In the genomic region with DNA sequence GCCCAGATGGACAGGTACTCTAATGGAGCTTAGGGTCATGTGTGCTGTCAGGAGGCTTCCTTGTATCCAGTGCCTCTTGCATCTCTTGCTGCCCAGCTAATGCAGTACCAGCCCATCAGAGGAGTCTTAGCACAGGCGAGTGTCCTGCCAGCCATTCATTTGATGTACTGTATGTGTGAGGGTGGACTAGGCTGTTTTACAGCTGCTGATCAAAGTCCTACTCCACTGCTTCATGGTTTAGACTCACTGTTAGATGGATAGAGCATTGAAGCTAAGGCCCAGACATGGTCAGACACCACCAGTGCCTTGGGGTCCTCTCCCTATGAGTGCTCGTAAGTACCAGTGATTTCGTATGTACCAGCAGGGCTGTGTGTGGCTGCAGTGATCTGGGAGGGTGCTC, we compare ENCODE assay signal across 19 mouse cellular contexts. TPM values are rescaled to one million over a fixed set of nuclear protein-coding genes. Genes with fewer than 3 reads are reported as not detected.
A peak's percentile ranks its signal among the peaks of the same experiment; 100 is the strongest.
DNase-seq lines count a peak whose midpoint lies in the region; ATAC-seq lines count a peak whose summit lies in the region.
"Had no signal": no experiment of that assay in that cellular context is flagged by ENCODE, and none has a peak within 500 bp of the region (broad histone marks: within the 10 kb centered on the region; RNA-seq: fewer than 3 reads in every experiment).

No protein-coding gene starts in this region.

- no peaks in the 10 kb centered on the region for H3K27me3 ChIP-seq in lung, embryonic 15.5 days
- H3K27me3 ChIP-seq in intestine, embryonic 15.5 days (replicated peaks) = no peaks in the 10 kb centered on the region
- no peaks in the 10 kb centered on the region for H3K27me3 ChIP-seq in intestine, embryonic 16.5 days (replicated peaks; ENCODE audit: control insufficient read depth, insufficient read depth, low read length)
- H3K27me3 ChIP-seq: embryonic facial prominence, embryonic 12.5 days; forebrain, embryonic 12.5 days; heart, embryonic 13.5 days; hindbrain, embryonic 12.5 days had no signal

- H3K4me2 ChIP-seq in lung, embryonic 15.5 days = no peak overlapping the region
- H3K4me2 ChIP-seq in intestine, embryonic 15.5 days (replicated peaks) = no peak overlapping the region
- H3K4me2 ChIP-seq in intestine, embryonic 16.5 days (ENCODE audit: low read depth, low read length) = no peak overlapping the region
- H3K4me2 ChIP-seq: embryonic facial prominence, embryonic 12.5 days; forebrain, embryonic 12.5 days; heart, embryonic 13.5 days; hindbrain, embryonic 12.5 days had no signal

- 89% methylated on average over 3 of the region's 3 CpGs for WGBS in lung, embryonic 15.5 days
- 78% methylated on average over 3 of the region's 3 CpGs for WGBS in intestine, embryonic 15.5 days
- WGBS in intestine, embryonic 16.5 days = 82% methylated on average over 3 of the region's 3 CpGs

- H3K4me3 ChIP-seq in lung, embryonic 15.5 days = no peak overlapping the region
- no peak overlapping the region for H3K4me3 ChIP-seq in intestine, embryonic 15.5 days (replicated peaks)
- H3K4me3 ChIP-seq in intestine, embryonic 16.5 days (ENCODE audit: low read length) = no peak overlapping the region
- H3K4me3 ChIP-seq: embryonic facial prominence, embryonic 12.5 days; forebrain, embryonic 12.5 days; heart, embryonic 13.5 days; hindbrain, embryonic 12.5 days had no signal

- peaks cover 9% of the 10 kb centered on the region for H3K36me3 ChIP-seq in lung, embryonic 15.5 days
- H3K36me3 ChIP-seq in intestine, embryonic 15.5 days = 0 out of 2 replicates have a peak, but pooled peaks cover 3% of the 10 kb centered on the region
- peaks cover 8% of the 10 kb centered on the region; the same call in 1 of the 2 replicates for H3K36me3 ChIP-seq in intestine, embryonic 16.5 days (ENCODE audit: control insufficient read depth, insufficient read depth, low read length)

- 0 out of 2 replicates have a peak overlapping the region, but pooled peaks have one; percentile 9 for H3K27ac ChIP-seq in lung, embryonic 15.5 days
- no peak overlapping the region for H3K27ac ChIP-seq in intestine, embryonic 15.5 days
- no peak overlapping the region; the same call in 1 of the 2 replicates for H3K27ac ChIP-seq in intestine, embryonic 16.5 days (ENCODE audit: low read length)
- H3K27ac ChIP-seq: forebrain, embryonic 12.5 days; heart, embryonic 13.5 days; hindbrain, embryonic 12.5 days had no signal

- no peaks in the 10 kb centered on the region for H3K9me3 ChIP-seq in lung, embryonic 15.5 days
- no peaks in the 10 kb centered on the region for H3K9me3 ChIP-seq in intestine, embryonic 15.5 days
- no peaks in the 10 kb centered on the region for H3K9me3 ChIP-seq in intestine, embryonic 16.5 days (ENCODE audit: control insufficient read depth, low read length)
- H3K9me3 ChIP-seq: embryonic facial prominence, embryonic 12.5 days; forebrain, embryonic 12.5 days; heart, embryonic 13.5 days; hindbrain, embryonic 12.5 days had no signal

- peaks cover 41% of the 10 kb centered on the region; the same call in 1 of the 2 replicates for H3K4me1 ChIP-seq in lung, embryonic 15.5 days
- H3K4me1 ChIP-seq in intestine, embryonic 15.5 days (replicated peaks) = peaks cover 18% of the 10 kb centered on the region
- H3K4me1 ChIP-seq in intestine, embryonic 16.5 days (ENCODE audit: control insufficient read depth, insufficient read depth, low read length) = peaks cover 22% of the 10 kb centered on the region

- ATAC-seq in lung, embryonic 15.5 days (ENCODE audit: borderline replicate concordance, extremely low read depth, low FRiP score, low TSS enrichment) = no peak
- ATAC-seq in intestine, embryonic 15.5 days = peak; percentile 46; the same call in 1 of the 2 replicates
- ATAC-seq in intestine, embryonic 16.5 days = peak; percentile 70; the same call in 1 of the 2 replicates
- ATAC-seq: forebrain, embryonic 16.5 days; hindbrain, embryonic 16.5 days had no signal

- no peak overlapping the region for H3K9ac ChIP-seq in lung, embryonic 15.5 days
- no peak overlapping the region for H3K9ac ChIP-seq in intestine, embryonic 15.5 days
- no peak overlapping the region for H3K9ac ChIP-seq in intestine, embryonic 16.5 days (ENCODE audit: low read depth, low read length)
- H3K9ac ChIP-seq: embryonic facial prominence, embryonic 12.5 days; forebrain, embryonic 12.5 days; heart, embryonic 13.5 days; hindbrain, embryonic 12.5 days had no signal

- DNase-seq in lung, postnatal 36 days = no peak
- DNase-seq in yolk sac, embryonic 10.5 days (ENCODE audit: low spot score) = peak; percentile 12
- DNase-seq in T-cell, adult 2 months (ENCODE audit: low spot score) = no peak
- DNase-seq: adrenal gland, adult 8-10 months; adrenal gland, postnatal 36 days; cerebellum, adult 2 months; cerebellum, postnatal 10 days; embryo, embryonic 11 days; gastrocnemius, postnatal 14 days; heart, postnatal 36 days had no signal

RNA-seq across cellular contexts. Expression of gene Mgrn1, which starts 18.8 kb away (rescaled TPM):
- 88.1 and 93.0 TPM in 2 replicates for polyA plus RNA-seq in lung, embryonic 15.5 days (2015; fragmentation: Nextera tagmentation; extraction: Ambion mirVana)
- polyA plus RNA-seq in intestine, embryonic 15.5 days (2015; fragmentation: Nextera tagmentation; extraction: Ambion mirVana) = 71.2 and 77.9 TPM in 2 replicates
- 82.7 and 84.6 TPM in 2 replicates for polyA plus RNA-seq in intestine, embryonic 16.5 days (2015; fragmentation: Nextera tagmentation; extraction: Ambion mirVana)

RNA-seq across cellular contexts. Expression of gene Ubald1, which starts 24.8 kb away (rescaled TPM):
- 35.7 TPM in 2 replicates for polyA plus RNA-seq in lung, embryonic 15.5 days (2015; fragmentation: Nextera tagmentation; extraction: Ambion mirVana)
- 34.0 and 36.1 TPM in 2 replicates for polyA plus RNA-seq in intestine, embryonic 15.5 days (2015; fragmentation: Nextera tagmentation; extraction: Ambion mirVana)
- 33.7 and 35.5 TPM in 2 replicates for polyA plus RNA-seq in intestine, embryonic 16.5 days (2015; fragmentation: Nextera tagmentation; extraction: Ambion mirVana)

RNA-seq across cellular contexts. Expression of gene Nudt16l1, which starts 33.7 kb away (rescaled TPM):
- polyA plus RNA-seq in lung, embryonic 15.5 days (2015; fragmentation: Nextera tagmentation; extraction: Ambion mirVana) = 150 and 167 TPM in 2 replicates
- polyA plus RNA-seq in intestine, embryonic 15.5 days (2015; fragmentation: Nextera tagmentation; extraction: Ambion mirVana) = 128 and 143 TPM in 2 replicates
- polyA plus RNA-seq in intestine, embryonic 16.5 days (2015; fragmentation: Nextera tagmentation; extraction: Ambion mirVana) = 144 TPM in 2 replicates

RNA-seq across cellular contexts. Expression of gene Anks3, which starts 59.1 kb away (rescaled TPM):
- 54.1 and 56.2 TPM in 2 replicates for polyA plus RNA-seq in lung, embryonic 15.5 days (2015; fragmentation: Nextera tagmentation; extraction: Ambion mirVana)
- polyA plus RNA-seq in intestine, embryonic 15.5 days (2015; fragmentation: Nextera tagmentation; extraction: Ambion mirVana) = 39.6 and 42.0 TPM in 2 replicates
- polyA plus RNA-seq in intestine, embryonic 16.5 days (2015; fragmentation: Nextera tagmentation; extraction: Ambion mirVana) = 39.7 and 41.3 TPM in 2 replicates
